Mouse (Mus musculus) thymus, adult 2 months (tissue): Measurements from ENCODE around the gene Paqr3.

Experiments
- CTCF ChIP-seq: fragments of 200-500 bp; IDR thresholded peaks from 2 replicates; pipeline ENCODE4 v1.5.1; 2012; ENCODE audit warnings: mild to moderate bottlenecking, control low read depth, low read length, moderate library complexity, borderline replicate concordance; ENCODE audit not compliant: control insufficient read depth, poor library complexity, insufficient read depth; ENCODE audit errors: extremely low read depth
- POLR2A ChIP-seq: fragments of 200-500 bp; IDR thresholded peaks from 2 replicates; pipeline ENCODE4 v1.6.1; 2012; ENCODE audit warnings: mild to moderate bottlenecking, low read length, control low read depth, moderate library complexity; ENCODE audit not compliant: control insufficient read depth, poor library complexity, insufficient read depth; ENCODE audit errors: extremely low read depth

DNA sequence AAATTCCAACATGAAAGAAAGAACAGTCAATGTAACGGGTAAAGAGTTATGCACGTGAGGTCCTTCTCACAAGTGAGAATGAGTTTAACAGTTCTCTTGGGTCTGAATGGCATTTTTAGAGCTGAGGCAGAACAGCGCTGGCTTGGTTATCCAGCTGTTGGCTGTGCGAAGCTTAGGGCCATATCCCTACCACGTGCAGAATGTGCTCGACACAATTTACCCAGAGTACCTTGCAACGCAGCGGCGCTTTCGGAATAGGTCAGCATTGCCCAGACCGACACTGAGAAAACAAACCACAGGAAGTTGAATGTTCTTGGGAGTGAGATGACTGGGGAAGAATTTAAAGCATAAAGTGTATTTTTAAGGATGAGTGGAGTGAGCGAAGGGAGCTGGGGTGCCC is 13.6 kb upstream of the Paqr3 start:
- TF ChIP-seq CTCF = no peak
- no peak for TF ChIP-seq POLR2A
